Mouse (Mus musculus) CD4-positive helper T cell, adult 2 months (primary cell): ENCODE results near the gene Cxcl2.

Source experiments
- DNase-seq: peaks from one replicate; pipeline ENCODE4 v3.0.0-alpha.2; 2012; ENCODE audit warnings: low read depth, missing footprints, low spot score

Cxcl2 gene

DNA sequence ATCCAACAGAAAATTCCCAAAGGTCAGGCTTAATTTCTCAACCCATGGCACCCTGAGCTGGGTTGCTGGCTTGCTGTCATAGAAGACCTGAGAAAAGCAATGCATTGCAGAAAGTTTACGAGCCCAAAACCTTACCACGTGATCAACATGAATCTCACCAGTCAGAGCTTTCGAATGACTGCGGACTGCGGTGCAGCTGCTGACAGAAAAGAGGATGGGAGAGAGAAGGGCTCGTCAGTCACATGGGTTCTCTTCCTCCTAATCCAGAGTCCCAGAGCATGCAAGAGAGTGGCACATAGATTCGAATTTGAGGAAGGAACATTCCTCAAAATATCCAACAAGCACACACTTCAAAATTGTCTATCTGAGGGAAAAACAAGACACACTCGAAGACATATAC, 9.4 kb upstream of the Cxcl2 start:
- DNase-seq: no peak

GRCm38 (mm10) chr5:90897429-90897828, 6.2 kb upstream of the Cxcl2 start:
- DNase-seq: no peak

DNA sequence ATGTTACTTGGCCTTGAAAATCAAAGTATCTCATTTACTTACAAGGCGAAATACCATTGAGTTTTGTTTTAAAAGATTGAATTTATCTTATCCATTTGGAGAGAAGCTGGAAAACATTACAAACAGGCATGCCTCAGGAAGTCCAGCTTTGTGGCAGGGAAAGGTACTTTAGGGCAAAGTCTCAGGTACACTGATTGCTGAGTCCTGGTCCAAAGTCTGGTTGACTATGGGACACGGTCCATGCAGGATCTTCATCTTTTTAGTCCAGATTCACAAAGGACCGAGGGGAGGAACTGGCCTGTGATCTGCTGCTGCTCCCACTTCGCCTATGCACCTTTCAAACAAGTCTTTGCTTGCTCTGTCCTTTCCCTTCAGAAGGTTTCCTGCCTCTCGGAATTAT, 4.4 kb upstream of the Cxcl2 start:
- DNase-seq: no peak

DNA sequence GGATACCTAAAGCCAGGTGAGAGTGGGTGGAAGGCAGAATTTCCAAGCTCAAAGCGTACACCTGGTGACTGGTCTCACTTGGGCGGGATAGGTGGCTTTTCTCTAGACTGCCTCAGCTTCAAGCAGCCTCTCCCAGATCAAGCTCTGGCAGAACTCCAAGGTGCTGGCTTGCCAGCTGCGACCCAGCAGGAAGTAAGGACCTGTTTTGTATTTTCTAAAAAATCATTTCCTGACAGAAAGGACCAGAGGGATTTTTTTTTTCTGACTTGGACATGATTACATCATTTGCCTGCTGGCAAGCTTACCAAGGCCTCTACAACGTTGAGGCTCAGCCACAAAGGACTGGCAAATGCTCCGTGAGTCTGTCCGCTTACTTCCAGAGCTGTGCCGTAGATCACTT, 3.5 kb upstream of the Cxcl2 start:
- no peak for DNase-seq

DNA sequence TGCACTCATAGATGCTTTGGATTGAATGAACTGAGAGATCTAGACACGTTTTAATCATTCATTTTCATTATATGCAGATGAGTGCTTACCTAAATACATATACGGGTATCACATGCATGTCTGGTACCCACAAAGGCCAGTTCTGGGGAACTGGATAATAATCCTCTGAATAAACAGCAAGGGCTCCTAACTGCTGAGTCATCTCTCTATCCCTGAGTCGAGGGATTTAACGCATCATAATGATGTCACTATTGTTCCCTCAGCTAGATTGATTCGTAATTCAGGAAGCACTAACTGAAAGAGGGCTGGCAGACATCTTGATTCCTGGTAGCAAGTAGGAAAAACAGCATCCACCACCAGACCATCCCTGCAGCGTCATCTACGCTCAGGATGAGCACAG, 3.0 kb upstream of the Cxcl2 start:
- no peak for DNase-seq

DNA sequence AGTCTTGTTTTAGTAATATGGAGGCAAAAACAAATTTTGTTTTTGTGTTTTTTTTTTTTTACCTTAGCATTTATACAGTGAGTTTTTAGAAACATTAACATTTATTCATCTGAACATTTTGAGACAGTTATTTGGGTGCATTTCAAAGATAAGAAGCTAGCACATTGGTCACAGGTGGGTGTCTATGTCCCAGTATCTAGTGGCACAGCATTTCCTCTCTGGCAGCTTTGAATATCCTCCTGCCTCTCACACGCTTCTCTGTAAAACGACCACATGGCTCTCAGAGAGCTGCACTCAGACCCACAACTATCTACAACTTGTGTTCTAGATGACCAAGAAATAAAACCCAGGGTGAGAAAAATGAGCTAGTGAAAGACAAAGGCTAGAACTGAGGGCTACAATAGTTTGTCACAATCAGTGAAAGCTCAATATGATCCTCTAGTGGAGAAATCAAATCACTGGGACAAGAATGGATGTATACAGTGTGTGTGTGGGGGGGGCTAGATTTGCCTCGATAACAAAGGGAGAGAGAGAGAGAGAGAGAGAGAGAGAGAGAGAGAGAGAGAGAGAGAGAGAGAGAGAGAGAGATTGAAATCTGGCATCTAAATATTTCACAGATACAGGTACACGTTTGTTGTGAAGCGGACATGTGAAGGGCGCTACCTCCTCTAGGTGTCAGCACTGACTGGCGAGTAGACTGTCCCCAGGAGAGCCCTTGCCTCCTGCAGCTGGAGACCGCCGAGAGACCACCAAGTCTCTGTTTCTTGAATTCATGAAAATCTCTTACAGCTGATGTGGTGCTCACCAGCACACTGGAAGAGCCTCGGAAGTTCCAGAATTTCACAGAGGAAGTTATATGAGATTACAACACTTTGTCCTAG, 1.1 kb upstream of the Cxcl2 start:
- DNase-seq: peak; percentile 14

GRCm38 (mm10) chr5:90908983-90909382, 5.3 kb downstream of the Cxcl2 start:
- DNase-seq: peak; percentile 49

DNA sequence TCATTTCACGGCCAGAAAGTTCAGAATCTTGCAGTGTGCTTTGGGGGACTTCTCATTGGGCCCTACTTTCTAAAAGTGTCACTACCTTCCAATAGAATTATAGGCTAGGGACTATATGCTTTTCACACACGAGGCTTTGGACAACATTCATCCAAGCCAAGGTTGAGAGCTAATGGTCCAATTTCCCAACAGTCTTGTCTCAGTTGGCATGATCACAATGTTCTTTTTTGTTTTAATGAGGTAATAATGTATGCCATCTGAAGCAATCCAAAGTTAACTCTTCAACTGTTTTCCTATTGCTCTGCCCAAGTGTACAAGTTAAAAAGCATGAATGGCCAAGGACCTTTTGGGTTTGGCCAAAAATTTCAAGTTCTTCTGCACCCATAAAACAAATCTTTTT, 15.8 kb downstream of the Cxcl2 start:
- no peak for DNase-seq

DNA sequence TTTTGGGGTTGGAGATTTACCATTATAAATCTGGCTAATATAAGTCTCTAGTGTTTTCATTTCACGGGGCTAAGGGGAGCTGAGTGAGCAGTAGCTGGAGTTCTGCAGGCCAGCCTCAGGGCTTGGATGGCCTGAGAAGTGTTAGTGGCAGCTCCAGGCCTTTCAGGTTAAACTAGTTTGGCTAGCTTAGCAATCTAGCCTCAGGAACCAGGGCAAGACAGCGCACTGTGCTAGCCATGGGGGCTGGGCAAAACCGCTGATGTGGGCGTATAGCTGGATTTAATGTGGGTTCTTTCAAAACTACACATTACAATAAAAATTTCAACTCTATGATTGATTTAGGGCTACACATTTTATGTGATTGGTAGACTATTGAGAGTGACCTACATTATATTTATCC, 19.3 kb downstream of the Cxcl2 start:
- no peak for DNase-seq

DNA sequence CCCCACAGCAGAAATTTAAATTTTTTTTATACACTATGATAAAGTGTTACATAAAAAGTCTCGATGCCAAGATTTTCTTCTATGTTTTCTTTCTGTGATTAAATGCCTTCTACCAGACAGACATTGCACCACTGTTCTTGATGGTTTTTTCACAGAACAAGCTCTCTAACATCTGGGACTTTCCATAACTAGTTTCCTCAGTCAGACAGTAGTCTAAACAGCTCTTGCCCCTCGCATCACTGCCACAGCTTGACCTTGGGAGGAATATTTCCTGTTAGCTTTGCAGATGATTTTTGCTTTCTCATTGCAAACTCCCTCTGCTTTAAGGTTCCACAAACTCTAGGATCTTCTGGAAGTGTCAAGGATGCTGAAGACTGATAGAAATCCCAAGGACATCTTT, 26.9 kb downstream of the Cxcl2 start:
- no peak for DNase-seq

DNA sequence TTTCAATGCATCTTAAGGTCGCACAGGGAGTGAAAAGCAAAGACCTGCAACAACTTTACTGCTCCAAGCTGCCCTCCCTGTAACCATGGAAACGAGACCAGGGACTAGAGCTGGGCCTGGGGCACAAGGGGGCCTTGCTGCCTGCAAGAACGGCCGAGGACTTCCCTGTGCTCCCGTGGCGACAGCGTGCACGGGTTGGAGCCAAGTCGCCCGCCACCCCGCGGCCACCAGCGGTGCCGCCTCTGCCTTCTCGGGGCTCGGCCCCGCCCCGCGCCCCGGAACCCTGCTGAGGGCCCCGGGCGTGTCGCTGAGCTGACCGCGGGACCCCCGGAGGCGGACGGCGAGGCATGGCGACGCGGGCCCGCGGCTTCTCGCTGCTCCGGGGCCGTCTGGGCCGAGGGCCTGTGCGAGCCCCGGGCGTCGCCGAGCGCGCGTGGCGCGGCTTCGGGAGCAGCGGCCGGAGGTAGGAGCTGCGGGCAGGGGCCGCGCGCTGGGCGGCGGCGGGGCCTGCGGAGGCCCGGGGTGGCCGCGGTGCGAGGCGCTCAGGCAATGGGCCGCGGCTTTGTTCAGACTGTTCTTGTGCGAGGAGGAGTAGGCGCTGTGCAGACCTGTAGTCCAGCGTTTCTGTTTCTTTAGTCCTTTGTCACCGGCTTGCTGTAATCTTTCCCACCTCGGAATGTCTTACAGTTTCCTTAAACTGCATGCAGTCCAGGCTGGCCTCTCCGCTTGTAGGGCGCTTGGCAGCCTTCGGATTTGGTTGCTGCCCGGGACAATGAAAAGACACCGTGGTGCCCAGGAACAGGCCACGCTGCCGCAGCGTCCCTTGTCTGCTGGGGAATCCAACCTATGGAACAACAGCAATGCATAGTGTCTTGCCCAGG, 27.5 kb downstream of the Cxcl2 start, which contains the start of gene Mthfd2l:
Mthfd2l (plus strand) TSS at position 147 of the 881 bp plus-strand sequence.
- DNase-seq: peak; percentile 82

DNA sequence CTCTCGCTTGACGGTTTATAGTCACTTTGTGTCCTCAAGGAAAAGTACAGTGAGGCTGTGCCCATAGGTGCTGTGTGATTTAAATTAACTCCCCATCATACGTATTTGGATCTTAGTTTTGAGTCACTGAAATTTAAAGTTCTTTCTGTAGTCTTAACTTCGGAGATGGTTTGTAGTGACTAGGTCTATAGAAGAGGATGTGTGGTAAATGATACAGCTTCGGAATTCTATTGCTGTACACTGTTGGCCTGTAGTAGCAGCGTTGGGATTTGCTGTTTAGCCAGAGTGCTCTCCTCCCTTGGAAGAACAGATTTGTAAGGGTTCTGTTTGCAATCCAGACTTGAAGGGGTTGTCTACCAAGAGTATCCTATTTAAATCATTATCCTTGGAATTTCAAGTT, 28.2 kb downstream of the Cxcl2 start:
- no peak for DNase-seq

DNA sequence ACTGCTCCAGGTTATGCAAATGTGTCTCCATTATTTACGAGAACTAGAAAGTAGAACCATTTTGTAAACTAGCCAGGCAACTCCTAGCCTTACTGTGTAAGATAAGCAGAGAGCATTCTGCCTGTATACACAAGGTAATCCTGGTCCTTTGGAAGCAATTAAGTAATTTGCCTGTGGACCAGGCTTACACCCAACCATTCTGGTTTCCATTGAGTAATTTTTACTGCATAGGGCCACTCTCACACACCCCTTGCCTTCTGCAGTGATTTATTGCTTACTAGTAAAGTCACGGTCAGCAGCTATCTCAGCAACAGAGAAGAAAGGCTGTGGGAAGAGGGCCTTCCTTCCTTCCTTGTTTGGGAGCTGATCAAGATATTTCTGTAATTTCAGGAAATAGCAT, 33.0 kb downstream of the Cxcl2 start:
- DNase-seq: no peak

GRCm38 (mm10) chr5:90945453-90945852, 41.8 kb downstream of the Cxcl2 start:
- DNase-seq: no peak

DNA sequence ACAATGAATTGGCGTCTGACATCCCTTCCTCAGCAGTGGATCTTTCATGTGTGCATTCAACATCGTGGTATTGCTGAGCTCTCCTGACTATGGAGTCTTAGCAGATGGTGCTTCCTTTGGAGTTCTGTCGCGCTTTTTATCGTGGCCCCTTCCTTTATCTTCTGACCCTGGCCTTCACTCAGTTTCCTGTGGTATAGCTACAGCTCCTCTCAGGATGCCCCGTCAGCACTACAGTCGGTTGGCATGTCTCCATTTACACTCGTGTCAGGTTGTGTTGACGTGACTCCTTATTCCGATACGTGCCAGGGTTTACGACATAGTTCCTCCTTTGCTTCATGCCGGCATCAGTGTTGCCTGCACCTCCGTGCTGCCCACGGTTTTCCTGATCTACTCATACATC, 45.8 kb downstream of the Cxcl2 start:
- DNase-seq: no peak

DNA sequence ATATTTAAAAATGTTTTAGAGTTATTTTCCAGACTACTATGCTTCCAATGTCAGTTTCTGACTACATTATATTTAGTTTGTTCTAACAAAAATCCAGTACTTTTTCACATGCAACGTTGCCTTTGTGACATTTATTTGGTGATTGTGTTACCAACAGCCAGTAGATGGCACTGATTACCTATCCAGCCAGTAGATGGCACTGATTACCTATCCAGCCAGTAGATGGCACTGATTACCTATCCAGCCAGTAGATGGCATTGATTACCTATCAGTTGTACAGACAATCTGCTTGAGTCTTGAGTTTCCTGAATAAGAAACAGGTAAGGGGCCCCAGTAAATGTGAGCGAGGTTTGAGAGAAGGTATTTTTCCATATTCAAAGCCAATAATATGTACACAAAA, 47.8 kb downstream of the Cxcl2 start:
- peak; percentile 15 for DNase-seq

DNA sequence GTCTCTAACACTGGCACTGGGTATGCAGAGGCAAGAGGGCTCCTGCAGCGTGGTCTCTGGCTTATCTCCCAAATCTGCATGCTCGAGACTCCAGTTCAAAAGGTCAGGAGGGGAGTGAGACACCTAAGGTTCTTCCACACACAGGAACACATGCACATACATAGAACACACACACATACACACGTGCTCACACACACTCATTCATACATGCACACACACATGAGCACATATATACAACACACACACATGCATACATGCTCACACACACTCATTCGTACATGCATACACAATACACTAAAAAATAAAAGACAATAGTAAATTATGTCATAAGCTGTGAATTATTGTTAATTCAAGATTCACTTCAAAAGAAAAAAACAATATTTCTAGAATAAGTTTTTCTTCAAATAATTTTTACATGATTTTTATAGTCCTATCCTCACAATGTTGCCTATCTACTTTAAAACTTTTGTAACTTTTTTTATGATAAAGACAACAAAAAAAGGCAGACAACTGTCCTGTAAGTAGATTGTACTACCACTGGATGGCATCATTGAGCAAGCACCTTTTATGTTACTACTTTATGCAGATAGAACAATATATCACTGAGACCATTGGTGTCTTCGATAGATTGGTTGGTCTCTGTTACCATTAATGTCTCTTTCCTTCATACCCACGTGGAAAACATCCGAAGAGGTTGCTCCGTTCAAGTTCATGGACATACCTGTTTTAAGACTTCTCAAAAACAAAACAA, 49.2 kb downstream of the Cxcl2 start:
- peak; percentile 37 for DNase-seq
